Mouse (Mus musculus): ENCODE data around the gene Acbd4.
A peak's percentile ranks its signal among the peaks of the same experiment; 100 is the strongest.

DNA sequence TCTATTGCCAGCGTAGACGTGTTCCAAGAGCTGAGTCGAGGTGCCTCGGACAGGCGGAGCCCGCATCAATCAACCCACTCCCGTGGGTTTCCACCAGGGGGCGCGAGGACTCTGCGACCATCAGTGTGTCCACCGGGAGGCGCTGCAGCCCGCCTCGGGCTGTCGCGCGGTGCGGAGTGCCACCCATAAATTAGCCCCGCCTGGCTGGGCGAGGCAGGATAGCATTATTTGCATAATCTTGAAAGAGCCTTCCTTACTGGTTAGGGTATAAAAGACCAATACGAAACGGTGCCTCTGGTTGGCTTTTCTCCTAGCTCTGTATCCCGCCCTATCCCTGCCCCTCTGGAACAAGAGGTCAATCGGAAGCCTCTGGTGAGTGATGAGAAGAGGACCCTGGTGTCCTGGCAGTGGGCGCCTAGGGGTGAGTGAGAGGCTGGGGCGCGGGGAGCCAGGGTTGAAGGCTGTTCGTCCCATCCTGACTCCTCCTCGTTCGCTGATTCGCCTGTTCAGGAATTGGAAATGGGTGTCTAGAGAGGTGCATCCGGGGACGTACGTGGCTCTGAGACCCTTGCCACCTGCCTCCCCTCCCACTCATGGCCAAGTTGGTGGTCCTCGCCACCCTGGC is 1.4 kb downstream of the Acbd4 start:
- TF ChIP-seq CTCF (IDR thresholded peaks at IDR 0.05; ENCODE audit: low read depth, low read length) (peak; percentile 94), TAL1 (conservative IDR thresholded peaks at IDR 0.05; ENCODE audit: low read depth, low read length) (no peak), GATA1 (IDR thresholded peaks at IDR 0.05; ENCODE audit: borderline replicate concordance, low read length) (no peak), POLR2AphosphoS5 (IDR thresholded peaks at IDR 0.05; ENCODE audit: insufficient replicate concordance, low read depth, low read length) (no peak), GATA2 (IDR thresholded peaks at IDR 0.05; ENCODE audit: borderline replicate concordance, low read depth, low read length) (no peak)
